Mouse (Mus musculus) CH12.LX (cell line): Measurements from ENCODE around the gene Tmem74b.

ENCODE experiments used
- TBP ChIP-seq: conservative IDR thresholded peaks from 2 replicates; pipeline ENCODE4 v1.6.1; 2011; ENCODE audit warnings: low read depth, low read length, improper control_type of control experiment
- TCF12 ChIP-seq: IDR thresholded peaks from 2 replicates; pipeline ENCODE4 v1.6.1; 2014; ENCODE audit warnings: low read depth, mild to moderate bottlenecking, inconsistent platforms, low read length, improper control_type of control experiment

- TF ChIP-seq TCF12 = peak; percentile 94
- peak; percentile 98 for TF ChIP-seq TBP
Observed at GRCm38 (mm10) chr2:151740741-151741526, 39.1 kb downstream of the Tmem74b start.
